Mouse (Mus musculus) kidney, embryonic 14.5 days (tissue): ENCODE measurements around the gene Dact2. TPM values are rescaled to one million over a fixed set of nuclear protein-coding genes. Genes with fewer than 3 reads are reported as not detected.

ENCODE experiments used
- ATAC-seq: fragments of 200-750 bp; cut with Nextera tagmentation; 2 replicates; pipeline ENCODE4 v1.8.0; 2017; ENCODE audit warnings: moderate number of reproducible peaks, mild to moderate bottlenecking, moderate TSS enrichment, moderate library complexity; ENCODE audit not compliant: low FRiP score, low TSS enrichment
- H3K27ac ChIP-seq: fragments of 300-500 bp; sonication (generic); 2 replicates; pipeline ENCODE4 v1.5.1; 2014; ENCODE audit warnings: low read depth, mild to moderate bottlenecking, low read length, moderate library complexity, mixed read lengths
- H3K27me3 ChIP-seq: fragments of 300-500 bp; sonication (generic); 2 replicates; pipeline ENCODE4 v1.6.1; 2014; ENCODE audit warnings: mild to moderate bottlenecking, low read length; ENCODE audit not compliant: control insufficient read depth, insufficient read depth
- H3K36me3 ChIP-seq: fragments of 300-500 bp; sonication (generic); 2 replicates; pipeline ENCODE4 v1.6.1; 2014; ENCODE audit warnings: low read length, mixed read lengths; ENCODE audit not compliant: control insufficient read depth, insufficient read depth
- H3K4me1 ChIP-seq: fragments of 300-500 bp; sonication (generic); 2 replicates; pipeline ENCODE4 v1.6.1; 2014; ENCODE audit warnings: low read length, mixed read lengths; ENCODE audit not compliant: control insufficient read depth, insufficient read depth
- H3K4me2 ChIP-seq: fragments of 300-500 bp; sonication (generic); replicated peaks from 2 replicates; pipeline ENCODE4 v1.6.1; 2014; ENCODE audit warnings: low read depth, mild to moderate bottlenecking, low read length
- H3K4me3 ChIP-seq: fragments of 300-500 bp; sonication (generic); 2 replicates; pipeline ENCODE4 v1.5.1; 2014; ENCODE audit warnings: mild to moderate bottlenecking, low read length
- H3K9ac ChIP-seq: fragments of 300-500 bp; sonication (generic); 2 replicates; pipeline ENCODE4 v1.6.1; 2014; ENCODE audit warnings: low read depth, mild to moderate bottlenecking, low read length, moderate library complexity
- H3K9me3 ChIP-seq: fragments of 300-500 bp; sonication (generic); 2 replicates; pipeline ENCODE4 v1.6.1; 2016; ENCODE audit warnings: low read length; ENCODE audit not compliant: control insufficient read depth
- WGBS: fragments of 180-500 bp; shearing (Covaris S2); extraction: QIAGEN DNeasy Blood & Tissue Kit; methylation state at CpG from one replicate; pipeline ENCODE4 v1.1.7; 2014; 5-methylcytosine and 5-hydroxymethylcytosine counted together
- polyA plus RNA-seq: library from polyadenylated mRNA; unstranded; fragments of >200 nt; fragmentation: Nextera tagmentation; extraction: Ambion mirVana; gene quantifications from 2 replicates; pipeline ENCODE4 v1.2.1, GENCODE M21; 2014

The Dact2 gene
- polyA plus RNA-seq, 1 experiment from 2014 or later, result 21.0 TPM

- no peak overlapping the region for H3K9ac ChIP-seq
- ATAC-seq, result no peak
- no peaks in the 10 kb centered on the region for H3K9me3 ChIP-seq
- H3K36me3 ChIP-seq, result no peaks in the 10 kb centered on the region
- WGBS, result 93% methylated on average over 4 of the region's 4 CpGs
- H3K4me1 ChIP-seq, result peaks cover 5% of the 10 kb centered on the region
- H3K27ac ChIP-seq, result no peak overlapping the region
- H3K4me3 ChIP-seq, result no peak overlapping the region
- H3K27me3 ChIP-seq, result no peaks in the 10 kb centered on the region
- no peak overlapping the region for H3K4me2 ChIP-seq
Measured at GRCm38 (mm10) chr17:14184192-14184814, 19.8 kb downstream of the Dact2 start.

- Histone ChIP-seq H3K9me3 (no peaks in the 10 kb centered on the region), H3K36me3 (no peaks in the 10 kb centered on the region), H3K4me2 (no peak overlapping the region), H3K4me3 (no peak overlapping the region), H3K4me1 (peaks cover 11% of the 10 kb centered on the region), H3K27ac (no peak overlapping the region), H3K9ac (no peak overlapping the region), H3K27me3 (no peaks in the 10 kb centered on the region)
- no peak for ATAC-seq
- 83% methylated on average over 4 of the region's 4 CpGs for WGBS
Measured at GRCm38 (mm10) chr17:14183717-14184116, 20.4 kb downstream of the Dact2 start.

DNA sequence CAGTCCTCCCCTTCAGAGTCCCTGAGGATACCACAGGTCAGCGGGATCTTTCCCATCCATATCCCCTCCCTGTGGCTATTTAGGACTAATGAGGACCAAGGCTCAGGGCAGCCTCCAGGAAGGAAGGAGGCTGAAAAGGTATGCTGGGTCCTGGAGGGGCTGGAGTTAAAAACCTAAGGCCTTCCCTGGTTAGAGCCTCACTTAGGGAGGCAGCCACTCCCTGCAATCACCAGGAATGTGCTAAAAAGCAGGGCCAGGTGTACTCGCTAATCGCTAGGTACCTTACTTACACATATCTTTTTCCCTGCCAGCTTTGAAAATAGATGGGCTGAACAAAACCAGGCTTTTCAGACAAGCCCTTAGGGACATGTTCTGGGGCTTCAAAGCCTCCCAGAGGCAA lies 21.2 kb downstream of the Dact2 start:
- no peak overlapping the region for H3K9ac ChIP-seq
- no peaks in the 10 kb centered on the region for H3K36me3 ChIP-seq
- no peak for ATAC-seq
- no peak overlapping the region for H3K27ac ChIP-seq
- H3K4me1 ChIP-seq, result peaks cover 16% of the 10 kb centered on the region
- no peaks in the 10 kb centered on the region for H3K27me3 ChIP-seq
- no peaks in the 10 kb centered on the region for H3K9me3 ChIP-seq
- no peak overlapping the region for H3K4me2 ChIP-seq
- no peak overlapping the region for H3K4me3 ChIP-seq
- WGBS, result 56% methylated on average over 3 of the region's 3 CpGs

GRCm38 (mm10) chr17:14178911-14179310 lies 25.2 kb downstream of the Dact2 start:
- Histone ChIP-seq H3K9ac (no peak overlapping the region), H3K27ac (peak overlapping the region; percentile 77), H3K27me3 (no peaks in the 10 kb centered on the region), H3K4me3 (no peak overlapping the region), H3K4me1 (peaks cover 40% of the 10 kb centered on the region), H3K9me3 (no peaks in the 10 kb centered on the region), H3K36me3 (no peaks in the 10 kb centered on the region), H3K4me2 (no peak overlapping the region)
- 0 out of 2 replicates have a peak, but pooled peaks have one; percentile 4 for ATAC-seq
- WGBS, result 49% methylated on average over 4 of the region's 4 CpGs

GRCm38 (mm10) chr17:14178475-14178874 lies 25.6 kb downstream of the Dact2 start:
- Histone ChIP-seq H3K27me3 (no peaks in the 10 kb centered on the region), H3K4me1 (peaks cover 44% of the 10 kb centered on the region), H3K4me3 (no peak overlapping the region), H3K27ac (peak overlapping the region; percentile 77), H3K4me2 (no peak overlapping the region), H3K9me3 (no peaks in the 10 kb centered on the region), H3K36me3 (no peaks in the 10 kb centered on the region), H3K9ac (no peak overlapping the region)
- peak; percentile 90 for ATAC-seq
- 18% methylated on average over 4 of the region's 4 CpGs for WGBS

DNA sequence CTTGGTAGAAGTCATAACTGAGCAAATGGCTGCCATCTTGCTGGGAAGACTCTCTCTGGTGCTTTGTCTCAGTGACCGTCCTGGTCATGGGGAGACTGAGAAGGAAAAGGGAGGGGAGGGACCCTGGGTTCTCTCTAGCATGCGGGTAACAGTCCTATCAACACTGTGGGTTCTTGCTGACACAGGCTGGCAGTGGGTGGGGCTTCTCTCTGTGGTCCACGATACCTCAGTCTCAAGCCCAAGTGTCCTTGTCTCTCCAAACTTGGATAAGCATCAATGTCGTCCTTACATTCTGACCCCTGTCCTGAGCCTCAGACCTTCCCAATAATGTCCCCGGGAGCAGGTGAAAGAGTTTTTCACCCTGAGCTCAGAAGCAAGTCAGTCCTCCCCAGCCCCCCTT lies 26.1 kb downstream of the Dact2 start:
- peak overlapping the region; percentile 77; the same call in 1 of the 2 replicates for H3K27ac ChIP-seq
- H3K4me1 ChIP-seq, result peaks cover 48% of the 10 kb centered on the region
- no peaks in the 10 kb centered on the region for H3K9me3 ChIP-seq
- WGBS, result 41% methylated on average over 5 of the region's 5 CpGs
- no peak overlapping the region for H3K4me3 ChIP-seq
- H3K9ac ChIP-seq, result no peak overlapping the region
- no peak overlapping the region for H3K4me2 ChIP-seq
- no peaks in the 10 kb centered on the region for H3K36me3 ChIP-seq
- no peaks in the 10 kb centered on the region for H3K27me3 ChIP-seq
- no peak; the same call in 1 of the 2 replicates for ATAC-seq

GRCm38 (mm10) chr17:14177018-14177417 lies 27.1 kb downstream of the Dact2 start:
- Histone ChIP-seq H3K4me1 (peaks cover 59% of the 10 kb centered on the region), H3K4me2 (no peak overlapping the region), H3K27ac (peak overlapping the region; percentile 77), H3K27me3 (no peaks in the 10 kb centered on the region), H3K9me3 (no peaks in the 10 kb centered on the region), H3K36me3 (no peaks in the 10 kb centered on the region), H3K4me3 (no peak overlapping the region), H3K9ac (no peak overlapping the region)
- WGBS, result 66% methylated on average over 5 of the region's 5 CpGs
- no peak for ATAC-seq

DNA sequence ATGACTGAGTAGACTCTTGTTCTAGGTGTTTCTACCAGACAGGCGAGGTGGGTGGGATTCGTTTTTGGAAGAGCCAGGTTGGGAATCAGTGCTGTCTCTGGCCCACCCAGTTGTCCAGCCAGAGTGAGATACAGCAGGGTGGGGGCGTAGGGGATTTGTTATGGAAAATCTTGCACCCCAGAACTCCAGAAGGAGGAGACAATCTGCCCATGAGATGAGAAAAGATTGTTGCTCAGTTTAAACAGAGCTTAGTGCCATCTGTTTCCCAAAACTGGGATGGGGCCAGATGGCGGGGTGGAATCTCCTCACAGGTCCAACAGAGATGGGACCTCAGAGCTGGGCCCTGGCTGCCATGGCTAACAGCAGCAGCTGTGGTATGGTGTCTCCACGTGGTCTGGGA lies 28.4 kb downstream of the Dact2 start:
- 89% methylated on average over 5 of the region's 5 CpGs for WGBS
- Histone ChIP-seq H3K9ac (no peak overlapping the region), H3K27ac (peak overlapping the region; percentile 77; the same call in 1 of the 2 replicates), H3K4me1 (peaks cover 71% of the 10 kb centered on the region), H3K27me3 (no peaks in the 10 kb centered on the region), H3K36me3 (no peaks in the 10 kb centered on the region), H3K9me3 (no peaks in the 10 kb centered on the region), H3K4me3 (no peak overlapping the region), H3K4me2 (no peak overlapping the region)
- ATAC-seq, result no peak

DNA sequence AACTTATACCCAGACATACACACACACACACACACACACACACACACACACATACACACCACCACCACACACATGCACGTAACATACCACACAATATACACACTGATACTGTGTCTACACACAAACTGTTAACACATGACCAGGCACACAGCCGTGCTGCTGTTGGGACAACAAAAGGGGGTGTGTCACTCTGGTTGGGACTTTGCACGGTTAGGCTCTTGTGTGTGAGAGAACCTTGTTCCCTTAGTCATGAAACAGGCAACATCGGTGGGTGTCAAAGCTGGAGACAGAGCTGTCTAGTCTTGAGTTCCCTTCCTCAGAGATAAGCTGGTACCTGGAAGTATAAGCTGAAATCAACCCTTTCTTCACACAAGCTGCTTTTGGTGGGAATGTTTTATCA lies 29.1 kb downstream of the Dact2 start:
- no peaks in the 10 kb centered on the region for H3K36me3 ChIP-seq
- H3K27ac ChIP-seq, result no peak overlapping the region
- peaks cover 76% of the 10 kb centered on the region for H3K4me1 ChIP-seq
- no peaks in the 10 kb centered on the region for H3K27me3 ChIP-seq
- no peak overlapping the region for H3K4me3 ChIP-seq
- ATAC-seq, result no peak
- H3K4me2 ChIP-seq, result no peak overlapping the region
- H3K9me3 ChIP-seq, result no peaks in the 10 kb centered on the region
- WGBS, result 81% methylated on average over 4 of the region's 4 CpGs
- no peak overlapping the region for H3K9ac ChIP-seq
